Mouse (Mus musculus) CD4-positive, CD25-positive, alpha-beta regulatory T cell (primary cell): ENCODE measurements around the gene Fgfbp1. TPM values are rescaled to one million over a fixed set of nuclear protein-coding genes. Genes with fewer than 3 reads are reported as not detected.

Experiments
- polyA plus RNA-seq: library from polyadenylated mRNA; unstranded; fragments of 100-300 nt; shearing (Covaris generic); gene quantifications from one replicate; pipeline ENCODE4 v1.2.1, GENCODE M21; 2017

Gene Fgfbp1
- 0.14 TPM for polyA plus RNA-seq

DNA sequence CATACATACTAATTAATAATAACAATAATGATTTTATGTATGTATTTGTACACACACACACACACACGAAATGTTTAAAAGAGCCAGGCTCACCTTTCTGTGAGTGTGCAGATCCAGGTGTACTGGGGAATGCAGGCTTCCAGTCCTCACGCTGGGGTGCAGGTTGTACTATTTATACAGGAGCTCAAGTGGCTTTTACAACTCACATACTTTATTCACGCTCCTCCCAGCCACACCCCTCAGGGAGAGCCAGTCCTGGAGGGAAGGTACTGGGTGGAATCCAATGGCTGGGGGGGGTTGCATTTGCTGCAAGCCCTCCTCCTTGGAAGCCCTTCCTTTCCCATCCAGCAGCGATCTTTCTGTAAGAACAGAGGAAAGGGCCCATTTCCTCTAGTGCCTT is at the start of gene Fgfbp1:
Gene Fgfbp1 (minus strand): TSS at position 160 of the 400 bp plus-strand sequence.

Other genes starting within 250 kb of the Fgfbp1 start
- 0.31 TPM for gene Bst1, start 162.9 kb downstream of the Fgfbp1 start, polyA plus RNA-seq
- gene Fbxl5, start 160.1 kb downstream of the Fgfbp1 start, polyA plus RNA-seq: 70.6 TPM
- 29.4 TPM for gene Cd38, start 113.2 kb downstream of the Fgfbp1 start, polyA plus RNA-seq
- gene Gm7879, start 68.6 kb downstream of the Fgfbp1 start, polyA plus RNA-seq: 0.51 TPM
- 0.66 TPM for gene Prom1, start 120.3 kb upstream of the Fgfbp1 start, polyA plus RNA-seq
- gene Tapt1, start 244.8 kb upstream of the Fgfbp1 start, polyA plus RNA-seq: 94.2 TPM